Mouse (Mus musculus): ENCODE data around the gene Kpna1. TPM values are rescaled to one million over a fixed set of nuclear protein-coding genes. Genes with fewer than 3 reads are reported as not detected.
"Not testable (repeated sequence)": the region's sequence is repeated elsewhere in the genome, so short reads cannot be mapped to it uniquely, and the experiment has no call there.

Kpna1 gene
- total RNA-seq (2012; rRNA removed) (22.1 and 29.8 TPM in 2 replicates), total RNA-seq (2014; rRNA removed) (57.9 and 66.6 TPM in 2 replicates), polyA plus RNA-seq (2012; ENCODE audit: insufficient read length, low read depth) (63.9 and 74.1 TPM in 2 replicates)

GRCm38 (mm10) chr16:35978450-35978849 is at the start of gene Kpna1:
TSS of gene Kpna1 (plus strand) at chr16:35978750.
- H3K4me1 ChIP-seq (ENCODE audit: control insufficient read depth in 1 of 2, insufficient read depth in 2 of 2); H3K9ac ChIP-seq (ENCODE audit: insufficient read depth, low read depth); H3K4me3 ChIP-seq (replicated peaks in 1 of 3; ENCODE audit: low read depth in 2 of 3, low read length in 2 of 3, poor library complexity in 1 of 3); H3K27ac ChIP-seq (ENCODE audit: insufficient read depth, low read depth); in situ Hi-C loops (cut with MboI; ENCODE audit: low pct_ligation_motif_present, low pct_unique_long_range_greater_than_20kb, low sequenced_read_pairs); H3K9me3 ChIP-seq (replicated peaks; ENCODE audit: low read length); H3K27me3 ChIP-seq (replicated peaks); dilution Hi-C loops (cut with MboI; ENCODE audit: extremely low pct_ligation_motif_present, extremely low pct_unique_long_range_greater_than_20kb, low sequenced_read_pairs); H3K4me2 ChIP-seq (ENCODE audit: insufficient read depth, low read depth, poor library complexity, severe bottlenecking); DNase-seq (ENCODE audit: extremely low read depth); H3K79me2 ChIP-seq (replicated peaks; ENCODE audit: control insufficient read depth, extremely low read depth, insufficient read depth, poor library complexity, severe bottlenecking): not testable (repeated sequence)
- H3K36me3 ChIP-seq (replicated peaks in 1 of 2; ENCODE audit: control insufficient read depth in 1 of 2, insufficient read depth in 1 of 2, low read length in 1 of 2), result peaks cover 0 to 31% of the 10 kb centered on the region in 2 experiments

- H3K4me2 ChIP-seq (ENCODE audit: insufficient read depth, low read depth, poor library complexity, severe bottlenecking), result no peak overlapping the region
- H3K27me3 ChIP-seq (replicated peaks), result no peaks in the 10 kb centered on the region
- H3K4me1 ChIP-seq (ENCODE audit: control insufficient read depth in 1 of 2, insufficient read depth in 2 of 2), result peaks cover 6 to 20% of the 10 kb centered on the region in 2 experiments
- H3K27ac ChIP-seq (ENCODE audit: insufficient read depth, low read depth), result no peak overlapping the region
- no peak overlapping the region for H3K4me3 ChIP-seq (replicated peaks in 1 of 3; ENCODE audit: low read depth in 2 of 3, low read length in 2 of 3, poor library complexity in 1 of 3)
- in situ Hi-C loops (cut with MboI; ENCODE audit: low pct_ligation_motif_present, low pct_unique_long_range_greater_than_20kb, low sequenced_read_pairs) (loop anchor here (10.0 kb wide), 1 partner anchor 188 kb away; no protein-coding TSS in a partner anchor), dilution Hi-C loops (cut with MboI; ENCODE audit: extremely low pct_ligation_motif_present, extremely low pct_unique_long_range_greater_than_20kb, low sequenced_read_pairs) (no loop called here)
- peaks cover 62 to 88% of the 10 kb centered on the region in 2 experiments for H3K36me3 ChIP-seq (replicated peaks in 1 of 2; ENCODE audit: control insufficient read depth in 1 of 2, insufficient read depth in 1 of 2, low read length in 1 of 2)
- peaks cover 3% of the 10 kb centered on the region; the same call in 1 of the 2 replicates for H3K79me2 ChIP-seq (replicated peaks; ENCODE audit: control insufficient read depth, extremely low read depth, insufficient read depth, poor library complexity, severe bottlenecking)
- H3K9ac ChIP-seq (ENCODE audit: insufficient read depth, low read depth), result no peak overlapping the region
- TF ChIP-seq RCOR1 (conservative IDR thresholded peaks at IDR 0.05; ENCODE audit: low read depth, low read length), result no peak
- TF ChIP-seq TBP (conservative IDR thresholded peaks at IDR 0.05; ENCODE audit: low read depth, low read length), result no peak
- no peak for TF ChIP-seq NELFE (IDR thresholded peaks at IDR 0.05; ENCODE audit: low read depth, low read length)
- TF ChIP-seq POLR2A (IDR thresholded peaks at IDR 0.05; ENCODE audit: low read depth, low read length), result no peak
- TF ChIP-seq ZKSCAN1 (IDR thresholded peaks at IDR 0.05; ENCODE audit: borderline replicate concordance, low read depth, low read length), result no peak
- no peak for TF ChIP-seq IRF4 (IDR thresholded peaks at IDR 0.05; ENCODE audit: low read depth, low read length)
- no peak for TF ChIP-seq PAX5 (IDR thresholded peaks at IDR 0.05; ENCODE audit: low read length)
- no peak for TF ChIP-seq SIN3A (IDR thresholded peaks at IDR 0.05; ENCODE audit: low read length)
- no peak for TF ChIP-seq BHLHE40 (IDR thresholded peaks at IDR 0.05; ENCODE audit: low read depth, low read length)
- no peak for TF ChIP-seq NRF1 (IDR thresholded peaks at IDR 0.05; ENCODE audit: low read depth, low read length)
- TF ChIP-seq ZC3H11A (IDR thresholded peaks at IDR 0.05; ENCODE audit: low read depth, low read length), result no peak
- no peak for TF ChIP-seq UBTF (IDR thresholded peaks at IDR 0.05; ENCODE audit: low read depth, low read length)
- TF ChIP-seq MYC (IDR thresholded peaks at IDR 0.05; ENCODE audit: low read depth, low read length), result no peak
- TF ChIP-seq USF2 (conservative IDR thresholded peaks at IDR 0.05; ENCODE audit: low read depth, low read length), result no peak
- no peak for TF ChIP-seq GABPA (IDR thresholded peaks at IDR 0.05; ENCODE audit: insufficient replicate concordance, low read depth, low read length)
- no peak for TF ChIP-seq MAFK (IDR thresholded peaks at IDR 0.05; ENCODE audit: insufficient replicate concordance, low read length)
- no peaks in the 10 kb centered on the region for H3K9me3 ChIP-seq (replicated peaks; ENCODE audit: low read length)
- no peak for DNase-seq (ENCODE audit: extremely low read depth)
Observed at GRCm38 (mm10) chr16:35932179-35933055, 46.1 kb upstream of the Kpna1 start.

Measured in CH12.LX (cell line).